Mouse (Mus musculus) heart, embryonic 12.5 days (tissue): Measurements from ENCODE around the gene Hmgcs2. TPM values are rescaled to one million over a fixed set of nuclear protein-coding genes. Genes with fewer than 3 reads are reported as not detected.

Experiments
- ATAC-seq: fragments of 200-750 bp; cut with Nextera tagmentation; 2 replicates; pipeline ENCODE4 v1.8.0; 2017; ENCODE audit warnings: moderate TSS enrichment, moderate library complexity; ENCODE audit not compliant: insufficient number of reproducible peaks, low FRiP score
- H3K27ac ChIP-seq: fragments of 300-500 bp; sonication (generic); 2 replicates; pipeline ENCODE4 v1.5.1; 2016; ENCODE audit warnings: mild to moderate bottlenecking, moderate library complexity; ENCODE audit not compliant: poor library complexity, severe bottlenecking
- H3K27me3 ChIP-seq: fragments of 300-500 bp; sonication (generic); replicated peaks from 2 replicates; pipeline ENCODE4 v1.6.1; 2016; ENCODE audit warnings: mild to moderate bottlenecking, moderate library complexity
- H3K36me3 ChIP-seq: fragments of 300-500 bp; sonication (generic); 2 replicates; pipeline ENCODE4 v1.6.1; 2016; ENCODE audit warnings: mild to moderate bottlenecking, moderate library complexity
- H3K4me1 ChIP-seq: fragments of 300-500 bp; sonication (generic); replicated peaks from 2 replicates; pipeline ENCODE4 v1.6.1; 2016; ENCODE audit warnings: mild to moderate bottlenecking
- H3K4me2 ChIP-seq: fragments of 300-500 bp; sonication (generic); 2 replicates; pipeline ENCODE4 v1.6.1; 2016; ENCODE audit warnings: mild to moderate bottlenecking, moderate library complexity
- H3K4me3 ChIP-seq: fragments of 300-500 bp; sonication (generic); 2 replicates; pipeline ENCODE4 v1.5.1; 2016; ENCODE audit warnings: mild to moderate bottlenecking
- H3K9ac ChIP-seq: fragments of 300-500 bp; sonication (generic); 2 replicates; pipeline ENCODE4 v1.6.1; 2016; ENCODE audit warnings: mild to moderate bottlenecking, moderate library complexity
- H3K9me3 ChIP-seq: fragments of 300-500 bp; sonication (generic); replicated peaks from 2 replicates; pipeline ENCODE4 v1.6.1; 2016; ENCODE audit warnings: mild to moderate bottlenecking, moderate library complexity
- WGBS: fragments of 180-500 bp; shearing (Covaris S2); methylation state at CpG from one replicate; pipeline ENCODE4 v1.1.7; 2016; 5-methylcytosine and 5-hydroxymethylcytosine counted together
- polyA plus RNA-seq: library from polyadenylated mRNA; unstranded; fragments of >200 nt; fragmentation: Nextera tagmentation; extraction: Ambion mirVana; gene quantifications from 2 replicates; pipeline ENCODE4 v1.2.1, GENCODE M21; 2016

Hmgcs2 gene
- polyA plus RNA-seq, 1 experiment from 2014 or later = 10.7 TPM

GRCm38 (mm10) chr3:98313294-98314155 lies 33.3 kb downstream of the Hmgcs2 start:
- Histone ChIP-seq H3K4me2 (no peak overlapping the region), H3K9ac (no peak overlapping the region), H3K4me1 (peaks cover 5% of the 10 kb centered on the region; the same call in 1 of the 2 replicates), H3K27ac (no peak overlapping the region), H3K9me3 (no peaks in the 10 kb centered on the region), H3K4me3 (no peak overlapping the region), H3K36me3 (peaks cover 10% of the 10 kb centered on the region), H3K27me3 (no peaks in the 10 kb centered on the region)
- no peak for ATAC-seq
- 73% methylated on average over 9 of the region's 9 CpGs for WGBS

GRCm38 (mm10) chr3:98315181-98315580 lies 34.9 kb downstream of the Hmgcs2 start:
- H3K4me3 ChIP-seq = no peak overlapping the region
- no peak overlapping the region for H3K27ac ChIP-seq
- ATAC-seq = no peak
- peaks cover 22% of the 10 kb centered on the region for H3K4me1 ChIP-seq
- H3K27me3 ChIP-seq = no peaks in the 10 kb centered on the region
- no peak overlapping the region for H3K9ac ChIP-seq
- no peaks in the 10 kb centered on the region for H3K9me3 ChIP-seq
- H3K36me3 ChIP-seq = peaks cover 15% of the 10 kb centered on the region
- no peak overlapping the region for H3K4me2 ChIP-seq
- WGBS = 73% methylated on average over 2 of the region's 2 CpGs

- Histone ChIP-seq H3K27ac (no peak overlapping the region), H3K9ac (no peak overlapping the region), H3K36me3 (peaks cover 29% of the 10 kb centered on the region), H3K9me3 (no peaks in the 10 kb centered on the region), H3K4me3 (no peak overlapping the region), H3K4me2 (no peak overlapping the region), H3K27me3 (no peaks in the 10 kb centered on the region), H3K4me1 (peaks cover 22% of the 10 kb centered on the region)
- no peak for ATAC-seq
- WGBS = 70% methylated on average over 3 of the region's 3 CpGs
These were observed 36.9 kb downstream of the Hmgcs2 start for GRCm38 (mm10) chr3:98317143-98317542.

- WGBS = 65% methylated on average over 2 of the region's 2 CpGs
- no peaks in the 10 kb centered on the region for H3K27me3 ChIP-seq
- H3K4me3 ChIP-seq = no peak overlapping the region
- ATAC-seq = no peak
- peaks cover 22% of the 10 kb centered on the region for H3K4me1 ChIP-seq
- no peak overlapping the region for H3K4me2 ChIP-seq
- no peaks in the 10 kb centered on the region for H3K9me3 ChIP-seq
- 0 out of 2 replicates have a peak overlapping the region, but pooled peaks have one; percentile 25 for H3K27ac ChIP-seq
- no peak overlapping the region for H3K9ac ChIP-seq
- peaks cover 34% of the 10 kb centered on the region for H3K36me3 ChIP-seq
These were observed 39.0 kb downstream of the Hmgcs2 start for GRCm38 (mm10) chr3:98319190-98319589.

- Histone ChIP-seq H3K4me3 (no peak overlapping the region), H3K36me3 (peaks cover 39% of the 10 kb centered on the region), H3K4me1 (peaks cover 22% of the 10 kb centered on the region), H3K9me3 (no peaks in the 10 kb centered on the region), H3K27ac (no peak overlapping the region), H3K27me3 (no peaks in the 10 kb centered on the region), H3K9ac (no peak overlapping the region), H3K4me2 (no peak overlapping the region)
- no peak for ATAC-seq
- 92% methylated on average over 5 of the region's 5 CpGs for WGBS
These were observed 42.0 kb downstream of the Hmgcs2 start for GRCm38 (mm10) chr3:98322209-98322608.

GRCm38 (mm10) chr3:98324235-98324634 lies 44.0 kb downstream of the Hmgcs2 start:
- Histone ChIP-seq H3K36me3 (peaks cover 52% of the 10 kb centered on the region), H3K27ac (no peak overlapping the region), H3K27me3 (no peaks in the 10 kb centered on the region), H3K9me3 (no peaks in the 10 kb centered on the region), H3K4me2 (no peak overlapping the region), H3K4me3 (no peak overlapping the region), H3K4me1 (peaks cover 9% of the 10 kb centered on the region), H3K9ac (no peak overlapping the region)
- WGBS = 59% methylated on average over 9 of the region's 9 CpGs
- ATAC-seq = no peak

- ATAC-seq = no peak
- WGBS = 86% methylated on average over 2 of the region's 2 CpGs
These were observed 53.8 kb downstream of the Hmgcs2 start for GRCm38 (mm10) chr3:98334010-98334409.

GRCm38 (mm10) chr3:98335331-98335730 lies 55.1 kb downstream of the Hmgcs2 start:
- no peak overlapping the region for H3K27ac ChIP-seq
- ATAC-seq = no peak

More at GRCm38 (mm10) chr3:98334010-98334409, 53.8 kb downstream of the Hmgcs2 start:
- Histone ChIP-seq H3K27ac (no peak overlapping the region), H3K27me3 (no peaks in the 10 kb centered on the region), H3K9me3 (no peaks in the 10 kb centered on the region), H3K4me3 (no peak overlapping the region), H3K9ac (no peak overlapping the region), H3K36me3 (peaks cover 34% of the 10 kb centered on the region), H3K4me1 (peaks cover 24% of the 10 kb centered on the region), H3K4me2 (no peak overlapping the region)

GRCm38 (mm10) chr3:98335886-98336285 lies 55.7 kb downstream of the Hmgcs2 start:
- H3K4me2 ChIP-seq = no peak overlapping the region
- no peak overlapping the region for H3K9ac ChIP-seq
- peaks cover 27% of the 10 kb centered on the region for H3K36me3 ChIP-seq
- H3K9me3 ChIP-seq = no peaks in the 10 kb centered on the region
- no peak for ATAC-seq
- 76% methylated on average over 7 of the region's 7 CpGs for WGBS
- no peaks in the 10 kb centered on the region for H3K27me3 ChIP-seq
- peaks cover 24% of the 10 kb centered on the region for H3K4me1 ChIP-seq
- no peak overlapping the region for H3K4me3 ChIP-seq
- no peak overlapping the region for H3K27ac ChIP-seq

More at GRCm38 (mm10) chr3:98335331-98335730, 55.1 kb downstream of the Hmgcs2 start:
- Histone ChIP-seq H3K4me1 (peaks cover 24% of the 10 kb centered on the region), H3K9ac (no peak overlapping the region), H3K4me3 (no peak overlapping the region), H3K27me3 (no peaks in the 10 kb centered on the region), H3K4me2 (no peak overlapping the region), H3K36me3 (peaks cover 30% of the 10 kb centered on the region), H3K9me3 (no peaks in the 10 kb centered on the region)

- no peak overlapping the region for H3K9ac ChIP-seq
- no peaks in the 10 kb centered on the region for H3K27me3 ChIP-seq
- H3K4me2 ChIP-seq = no peak overlapping the region
- no peak for ATAC-seq
- no peak overlapping the region for H3K4me3 ChIP-seq
- 86% methylated on average over 22 of the region's 22 CpGs for WGBS
- H3K27ac ChIP-seq = no peak overlapping the region
- no peaks in the 10 kb centered on the region for H3K9me3 ChIP-seq
- peaks cover 24% of the 10 kb centered on the region for H3K4me1 ChIP-seq
- H3K36me3 ChIP-seq = peaks cover 19% of the 10 kb centered on the region
These were observed 56.7 kb downstream of the Hmgcs2 start for GRCm38 (mm10) chr3:98336661-98337654.

GRCm38 (mm10) chr3:98338584-98339041 lies 58.4 kb downstream of the Hmgcs2 start:
- Histone ChIP-seq H3K9me3 (no peaks in the 10 kb centered on the region), H3K9ac (peak overlapping the region; percentile 72), H3K36me3 (peaks cover 4% of the 10 kb centered on the region), H3K27me3 (no peaks in the 10 kb centered on the region), H3K4me1 (peaks cover 24% of the 10 kb centered on the region), H3K27ac (no peak overlapping the region), H3K4me2 (peak overlapping the region; percentile 92), H3K4me3 (peak overlapping the region; percentile 76)
- ATAC-seq = 0 out of 2 replicates have a peak, but pooled peaks have one; percentile 57
- 9% methylated on average over 15 of the region's 15 CpGs for WGBS
